Mouse (Mus musculus): ENCODE data around the gene Adam23.
A peak's percentile ranks its signal among the peaks of the same experiment; 100 is the strongest.

The Adam23 gene

DNA sequence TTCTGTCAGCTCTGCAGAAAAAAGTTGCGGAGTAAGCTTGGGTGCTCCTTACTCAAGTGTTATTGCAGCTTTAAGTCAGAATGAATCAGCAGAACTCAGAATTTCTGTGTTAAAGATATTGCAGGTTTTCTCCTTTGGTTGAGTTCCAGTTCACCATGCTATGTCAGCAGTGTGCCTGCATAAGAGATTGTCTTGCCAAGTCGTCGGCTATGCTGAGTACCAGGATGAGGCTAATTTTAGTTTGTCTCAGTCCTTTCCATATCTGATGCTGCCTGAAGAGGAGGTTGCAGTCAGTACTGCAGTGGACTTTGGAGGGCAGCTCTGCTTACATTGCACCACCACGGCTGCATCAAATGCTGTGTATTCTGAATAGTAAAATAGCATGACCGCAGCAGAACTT, 33.3 kb downstream of the Adam23 start:
- DNase-seq (ENCODE audit: low spot score) = no peak

DNA sequence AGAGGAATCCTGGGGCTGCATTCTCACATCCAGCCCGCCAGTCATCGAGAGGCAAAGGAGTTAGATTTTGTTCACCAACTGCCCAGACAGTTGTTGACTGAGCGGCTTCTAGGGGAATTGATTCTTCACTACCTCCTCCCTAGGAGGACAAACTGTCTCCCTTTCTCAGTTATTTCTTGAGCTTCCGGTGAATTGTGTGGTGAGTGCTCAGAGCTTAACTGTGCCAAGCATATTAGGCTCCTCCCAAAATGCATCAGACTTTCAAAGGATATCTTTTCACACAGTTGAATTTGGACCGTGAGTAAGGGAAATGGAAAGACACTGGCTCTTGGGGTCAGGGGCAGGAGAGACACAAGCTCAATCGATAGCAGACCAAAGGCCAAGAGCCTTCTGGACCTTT, 39.0 kb downstream of the Adam23 start:
- DNase-seq (ENCODE audit: low spot score) = no peak

DNA sequence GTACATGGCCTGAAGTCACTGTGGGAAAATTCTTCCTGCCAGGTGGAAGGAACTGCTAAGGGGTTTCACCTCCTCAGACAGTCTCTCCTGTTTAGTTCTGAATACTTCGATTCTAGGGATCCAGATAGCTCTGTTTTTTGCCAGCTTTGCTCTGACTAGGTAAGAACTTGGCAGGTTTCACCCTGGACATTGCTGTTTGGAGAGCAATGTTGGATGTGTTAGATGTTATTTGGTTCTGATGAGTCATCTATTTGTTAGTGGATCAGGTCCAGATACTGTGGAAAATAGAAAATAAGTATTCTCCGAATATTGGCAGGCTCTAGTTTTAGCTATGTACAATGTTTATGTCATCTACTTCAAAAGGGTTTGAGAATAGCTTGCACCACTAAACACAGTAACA, 41.0 kb downstream of the Adam23 start:
- DNase-seq (ENCODE audit: low spot score) = no peak

DNA sequence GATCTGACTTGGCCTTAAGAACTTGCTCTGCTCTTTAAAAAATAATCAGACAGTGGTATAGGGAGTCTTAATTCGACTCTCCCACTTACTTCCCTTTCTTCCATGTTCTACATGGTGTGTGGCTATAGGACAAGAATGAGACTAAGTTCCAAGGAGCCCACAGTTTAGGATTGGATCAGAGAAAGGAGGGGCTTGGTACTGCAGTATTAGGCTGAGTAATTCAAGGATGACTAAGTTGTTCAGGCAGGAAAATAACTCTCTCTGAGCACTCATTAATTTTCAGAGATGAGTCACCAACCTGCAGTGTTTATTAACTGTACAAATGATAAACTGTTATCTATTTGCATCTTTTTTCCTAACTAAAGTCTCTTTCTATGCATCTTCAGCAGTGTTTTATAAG, 45.3 kb downstream of the Adam23 start:
- DNase-seq (ENCODE audit: low spot score) = no peak

DNA sequence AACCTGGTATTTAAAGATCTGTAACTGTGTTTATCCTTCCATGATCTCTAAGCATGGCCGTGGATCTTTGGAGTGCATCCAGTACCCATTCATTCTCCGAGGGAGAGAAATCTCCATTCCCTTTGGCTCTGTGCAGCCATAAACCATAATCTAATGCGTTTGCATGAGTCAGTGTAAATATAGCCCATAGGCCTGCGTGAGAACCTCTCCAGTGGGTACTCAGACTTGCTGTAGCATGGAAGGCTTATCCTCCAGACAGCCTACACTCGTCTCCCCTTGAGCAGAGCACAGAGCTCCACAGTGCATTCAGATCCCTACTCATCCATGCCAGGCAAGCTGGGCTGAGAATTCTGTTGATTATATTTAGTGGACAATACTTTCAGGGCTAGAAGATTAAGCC, 47.6 kb downstream of the Adam23 start:
- DNase-seq (ENCODE audit: low spot score) = no peak

DNA sequence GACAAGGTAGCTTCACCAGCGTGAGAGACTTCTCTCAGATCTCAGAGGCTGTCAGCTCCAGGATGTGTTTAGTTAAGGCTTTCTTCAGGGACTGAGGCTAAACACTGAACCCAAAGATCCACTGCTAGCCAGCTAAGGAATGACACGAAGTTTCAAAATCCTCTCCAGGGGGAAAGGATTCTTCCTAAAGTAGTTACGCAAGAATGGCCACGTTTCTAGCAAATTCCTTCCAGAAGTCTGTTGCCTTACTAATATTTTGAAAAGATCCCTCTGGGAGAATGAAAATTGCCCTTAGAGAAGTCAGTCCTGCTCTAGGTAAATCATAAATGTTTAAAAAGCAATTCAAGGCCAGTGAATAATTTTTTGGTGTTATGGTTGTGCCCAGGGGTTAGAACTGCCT, 61.7 kb downstream of the Adam23 start:
- DNase-seq (ENCODE audit: low spot score) = no peak

DNA sequence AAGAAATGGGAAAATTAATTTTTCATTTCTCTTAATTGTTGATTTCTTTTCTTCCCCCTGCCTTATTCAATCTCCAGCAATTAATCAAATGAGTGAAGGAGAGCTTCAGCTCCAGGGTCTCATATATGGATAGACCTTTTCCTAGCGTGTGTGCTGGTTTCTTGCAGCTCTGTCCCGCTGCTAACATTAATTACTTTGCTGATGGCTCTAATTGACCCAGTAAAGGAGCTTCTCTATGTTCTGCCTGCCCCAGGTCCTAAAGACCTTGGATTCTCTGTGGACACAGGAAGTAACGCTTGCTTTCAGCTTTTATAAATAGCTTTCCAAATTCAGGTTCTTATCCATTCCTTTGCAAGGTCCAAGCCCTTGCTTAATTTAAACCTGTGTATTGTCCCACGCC, 63.1 kb downstream of the Adam23 start:
- DNase-seq (ENCODE audit: low spot score) = no peak

DNA sequence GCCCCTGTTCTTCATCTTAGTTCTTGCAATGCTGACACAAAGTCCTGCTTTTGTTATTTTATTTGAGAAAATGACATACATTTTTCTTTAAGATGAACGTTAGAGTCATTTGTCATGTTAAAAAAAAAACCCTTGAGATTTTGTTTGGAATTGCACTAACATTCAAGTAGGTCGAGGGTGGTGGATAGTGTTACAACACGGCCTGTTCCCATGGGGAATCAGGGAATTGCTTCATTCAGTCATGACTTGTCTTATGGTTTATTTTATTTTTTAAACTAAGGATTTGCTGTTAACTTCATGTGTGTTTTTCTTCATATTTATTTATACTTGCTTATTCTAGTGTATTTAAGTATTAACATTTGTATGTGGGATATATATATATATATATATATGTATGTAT, 65.7 kb downstream of the Adam23 start:
- DNase-seq (ENCODE audit: low spot score) = no peak

DNA sequence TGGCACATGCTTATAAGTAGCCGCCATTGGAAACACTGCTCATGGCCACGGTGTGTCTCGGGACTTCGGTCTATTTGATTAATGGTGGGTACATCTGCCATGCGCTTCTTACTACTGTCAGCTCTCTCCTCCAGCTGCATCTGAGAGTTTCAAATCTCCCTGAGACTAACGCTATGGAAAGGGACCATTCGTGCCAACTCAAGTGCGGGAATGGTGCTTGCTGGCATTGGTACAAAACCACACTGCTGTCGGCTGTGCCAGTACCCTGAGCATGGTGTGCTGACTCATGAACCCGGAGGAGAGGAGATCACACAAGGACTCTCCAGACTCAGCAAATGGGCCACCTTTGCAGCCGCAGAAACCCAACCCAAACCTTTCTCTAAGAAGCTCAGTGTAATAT, 72.1 kb downstream of the Adam23 start:
- DNase-seq (ENCODE audit: low spot score) = no peak

DNA sequence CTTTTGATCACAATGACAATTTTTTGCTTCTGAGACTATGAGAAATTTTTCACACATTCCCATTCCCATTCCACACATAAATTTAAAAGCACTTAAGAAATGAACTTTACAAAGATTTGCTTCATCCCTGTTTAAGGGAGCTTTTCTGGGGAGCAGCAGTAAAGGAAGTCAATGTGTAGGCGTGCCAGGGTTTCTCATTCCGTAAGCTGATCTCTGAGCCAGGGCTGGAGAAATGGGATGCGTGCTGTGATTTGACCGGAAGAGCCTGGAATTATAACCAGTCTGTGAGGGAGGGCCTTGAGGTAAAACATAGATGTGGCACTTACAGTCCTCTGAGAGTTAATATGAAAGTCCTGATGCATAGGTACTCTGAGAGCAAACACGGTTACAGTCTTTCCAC, 73.1 kb downstream of the Adam23 start:
- no peak for DNase-seq (ENCODE audit: low spot score)

DNA sequence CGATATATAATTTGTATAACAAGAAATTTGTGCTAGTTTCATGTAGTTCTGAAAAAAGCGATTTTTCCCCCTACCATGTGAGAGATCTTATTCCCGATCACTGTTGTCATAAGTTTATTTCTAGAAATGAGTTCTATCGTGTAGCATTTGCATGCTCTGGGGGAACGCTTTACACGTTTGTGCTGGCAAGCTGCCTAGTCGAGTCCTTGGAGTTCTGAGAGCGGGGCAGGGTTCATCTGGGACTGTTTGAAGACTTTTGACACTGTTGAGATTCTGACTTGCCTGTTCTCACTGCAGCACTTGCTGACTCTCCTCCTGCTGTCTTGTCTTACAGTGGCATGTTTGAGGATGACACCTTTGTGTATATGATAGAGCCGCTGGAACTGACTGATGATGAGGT, 84.2 kb downstream of the Adam23 start:
- DNase-seq (ENCODE audit: low spot score) = no peak

DNA sequence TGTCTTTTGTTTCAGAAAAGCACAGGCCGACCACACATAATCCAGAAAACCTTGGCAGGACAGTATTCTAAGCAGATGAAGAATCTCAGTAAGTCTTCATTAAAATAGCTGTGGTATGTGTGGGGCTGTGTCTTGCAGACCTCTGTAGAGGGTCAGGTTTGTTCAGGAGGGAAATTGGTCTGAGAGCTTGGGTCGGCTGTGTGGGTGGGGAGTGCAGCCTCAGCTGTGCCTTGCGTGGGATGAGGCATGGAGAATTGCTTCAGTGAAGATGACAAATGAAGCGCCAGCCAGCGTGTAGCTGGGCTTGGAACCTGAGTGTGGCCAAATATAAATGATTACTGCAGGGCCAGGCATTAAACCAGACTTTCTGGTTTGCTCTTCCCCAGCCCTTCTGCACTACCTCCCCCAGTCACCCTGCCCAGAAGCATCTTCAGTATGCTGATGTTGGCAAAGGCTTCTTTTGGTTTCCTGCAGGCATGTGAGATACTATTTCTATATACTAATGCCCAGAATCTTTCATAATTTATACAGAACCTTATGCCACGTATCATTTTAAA, 88.7 kb downstream of the Adam23 start:
- DNase-seq (ENCODE audit: low spot score) = peak; percentile 29

DNA sequence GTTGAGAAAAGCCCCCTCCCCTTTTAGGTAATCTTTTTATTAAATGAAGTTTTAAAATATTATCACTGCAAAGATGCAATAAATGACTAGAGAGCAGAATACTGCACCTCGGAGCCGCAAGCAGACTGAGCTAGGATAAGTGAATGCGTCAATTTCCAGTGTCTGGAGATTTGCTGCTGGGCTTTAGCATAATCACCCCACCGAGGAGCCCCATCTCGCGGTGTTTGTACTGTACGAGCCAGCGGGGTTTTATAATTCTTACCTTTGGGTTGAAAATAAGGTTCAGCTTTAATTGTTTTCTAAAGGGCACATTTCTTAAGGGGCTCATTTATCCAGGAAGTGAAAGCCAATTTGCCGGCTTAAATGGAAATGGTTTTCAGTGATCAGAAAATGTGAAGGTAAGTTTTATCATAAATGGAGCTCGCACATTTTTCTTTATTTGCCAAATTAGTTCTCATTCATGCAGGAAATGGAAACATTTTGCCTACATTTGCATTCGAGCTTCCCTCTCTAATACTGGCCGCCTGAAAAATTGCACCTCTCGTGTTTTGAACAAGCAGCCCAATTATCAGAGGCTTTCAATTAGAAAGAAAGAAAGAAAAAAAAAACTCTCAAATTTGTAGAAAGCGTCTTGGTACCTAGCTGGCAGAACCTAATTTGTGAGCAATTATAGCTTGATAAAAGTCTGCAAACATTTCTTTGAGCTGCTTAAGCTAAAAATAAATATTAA, 94.4 kb downstream of the Adam23 start:
- DNase-seq (ENCODE audit: low spot score) = no peak

DNA sequence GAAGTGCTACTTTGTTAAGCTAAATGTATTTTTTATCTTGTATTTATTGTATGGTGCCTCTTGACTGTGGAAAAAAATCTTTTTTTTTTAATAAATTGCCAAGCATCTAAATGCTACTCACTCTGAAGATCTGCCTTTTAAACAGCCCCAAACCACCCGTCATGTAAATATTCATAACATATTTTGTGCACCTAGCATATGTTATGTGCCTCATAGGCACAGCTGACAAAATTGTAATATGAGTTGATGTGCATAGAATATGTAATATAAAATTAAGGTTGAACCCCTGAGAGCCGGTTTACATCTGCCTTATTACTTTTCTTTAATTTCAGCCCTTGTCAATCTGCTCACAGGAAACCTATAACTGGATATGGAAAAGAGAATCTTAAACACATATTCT, 98.4 kb downstream of the Adam23 start:
- no peak for DNase-seq (ENCODE audit: low spot score)

DNA sequence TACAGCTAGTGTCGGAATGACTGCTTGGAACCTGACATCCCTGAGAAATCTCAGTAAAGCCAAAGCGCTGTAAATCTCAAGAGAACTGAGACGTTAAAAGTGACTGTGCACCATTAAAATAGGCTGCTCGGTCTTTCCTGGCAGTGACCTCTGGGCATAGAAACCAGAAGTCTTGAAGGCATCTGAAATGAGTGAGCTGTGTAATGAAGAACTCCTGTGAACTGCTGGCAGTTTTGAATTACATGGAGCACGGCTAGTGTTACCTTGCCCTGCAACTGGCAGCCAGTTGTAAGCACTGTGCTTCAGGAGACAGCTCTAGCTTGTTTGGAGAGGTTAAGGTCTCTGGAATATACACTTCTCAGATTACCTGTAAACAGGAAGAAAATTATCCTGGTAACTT, 107.3 kb downstream of the Adam23 start:
- no peak for DNase-seq (ENCODE audit: low spot score)

DNA sequence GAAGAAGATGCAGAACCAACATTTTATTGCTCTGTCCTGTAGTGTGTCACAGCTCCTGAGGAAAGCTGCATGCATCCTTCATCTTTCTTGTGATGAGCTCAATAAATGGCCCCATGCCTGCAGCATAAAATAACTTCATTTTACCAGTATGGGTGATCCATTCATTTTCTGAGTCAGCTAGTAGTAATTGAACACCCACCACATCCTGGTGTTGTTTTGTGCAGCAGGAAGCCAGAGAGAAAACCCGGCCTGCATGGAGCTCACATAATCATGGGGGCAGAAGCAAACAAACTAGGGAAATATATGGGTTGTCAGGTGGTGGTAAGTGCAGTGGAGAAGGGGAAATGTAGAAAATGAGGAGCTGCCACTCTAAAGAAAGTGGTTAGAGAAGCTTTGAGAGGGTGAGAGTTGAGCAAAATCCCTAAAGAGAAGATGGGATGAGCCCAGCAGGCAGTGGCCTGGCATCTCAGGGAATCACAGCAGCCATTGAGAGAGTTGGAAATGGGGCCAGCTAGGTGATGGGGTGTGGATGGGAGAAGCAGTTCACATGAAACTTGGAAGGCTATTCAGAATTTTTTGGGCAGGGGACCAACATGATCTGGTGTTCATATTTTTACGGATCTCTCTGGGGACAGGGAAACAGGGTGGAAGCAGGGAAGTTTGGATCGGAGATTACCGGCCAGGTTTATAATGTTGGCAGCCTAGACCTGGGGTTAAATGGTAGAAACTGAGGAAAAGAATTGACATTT, 116.3 kb downstream of the Adam23 start:
- DNase-seq (ENCODE audit: low spot score) = no peak

DNA sequence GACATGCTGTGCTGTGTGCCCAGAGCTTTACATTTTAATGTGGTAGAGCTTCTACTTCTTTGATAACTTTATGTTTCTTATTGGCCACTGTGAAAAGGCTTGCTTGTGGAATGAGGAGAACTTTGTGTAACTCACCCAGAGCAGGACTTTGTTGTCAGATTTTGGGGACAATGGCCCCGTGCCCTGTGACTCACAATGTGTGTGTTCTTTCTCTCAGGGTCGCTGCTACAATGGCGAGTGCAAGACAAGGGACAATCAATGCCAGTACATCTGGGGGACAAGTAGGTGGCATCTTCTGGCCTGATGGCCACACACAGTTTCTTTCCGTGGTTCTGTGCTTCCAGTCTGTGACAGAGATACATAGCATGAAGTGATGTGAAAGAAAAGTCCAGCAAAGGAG, 118.2 kb downstream of the Adam23 start:
- DNase-seq (ENCODE audit: low spot score) = no peak

DNA sequence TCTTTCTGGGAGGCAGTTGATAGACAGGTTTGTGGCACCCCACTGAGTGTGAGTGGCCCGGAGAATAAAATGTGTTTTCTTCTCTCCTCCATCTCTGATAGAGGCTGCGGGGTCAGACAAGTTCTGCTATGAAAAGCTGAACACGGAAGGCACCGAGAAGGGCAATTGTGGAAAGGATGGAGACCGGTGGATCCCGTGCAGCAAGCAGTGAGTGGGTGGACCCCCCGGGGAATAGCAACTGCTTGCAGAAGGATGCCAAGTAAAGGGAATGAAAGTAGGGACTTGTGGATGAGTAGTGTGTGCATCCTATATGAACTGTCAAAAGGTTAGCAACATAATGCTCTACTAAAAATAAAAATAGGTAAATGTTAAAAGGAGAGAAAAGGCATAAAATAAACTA, 120.8 kb downstream of the Adam23 start:
- DNase-seq (ENCODE audit: low spot score) = no peak

DNA sequence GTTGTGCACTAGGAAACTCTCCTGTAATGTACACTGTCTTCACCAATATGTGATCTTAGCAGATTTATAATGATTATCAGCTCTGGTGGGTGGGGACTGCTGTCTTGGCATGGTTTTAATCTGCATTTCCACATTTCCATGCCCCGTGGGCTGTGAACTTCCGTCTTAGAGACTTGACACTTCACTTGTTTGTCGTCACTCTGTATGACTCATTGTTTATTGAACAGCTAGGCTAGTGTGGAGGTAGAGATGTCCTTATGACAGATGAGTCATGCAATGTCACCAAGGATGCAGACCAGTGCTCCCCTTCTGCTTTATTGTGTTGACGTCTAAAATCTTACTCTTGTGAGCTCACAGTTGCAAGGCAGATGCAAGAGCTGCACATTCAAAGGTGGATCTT, 121.3 kb downstream of the Adam23 start:
- no peak for DNase-seq (ENCODE audit: low spot score)

DNA sequence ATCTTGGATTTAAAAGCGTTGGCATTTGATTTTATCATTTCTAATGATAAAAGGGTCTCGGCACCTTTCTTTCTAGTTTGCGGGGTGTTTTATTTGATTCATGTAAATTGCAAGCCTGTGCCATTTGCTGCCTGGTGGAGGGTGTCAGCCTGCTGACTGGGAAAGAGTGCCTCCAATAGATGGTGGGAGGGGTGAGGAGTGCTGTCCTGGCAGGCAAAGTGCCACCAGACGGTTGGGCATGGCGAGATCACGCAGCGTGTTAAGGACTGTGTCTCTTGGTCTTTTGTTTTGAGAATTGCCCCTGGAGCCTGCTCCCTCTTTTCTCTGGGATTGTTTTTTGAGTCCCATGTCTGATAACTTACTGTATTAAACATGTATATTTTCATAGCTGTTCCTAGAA, 126.5 kb downstream of the Adam23 start:
- DNase-seq (ENCODE audit: low spot score) = no peak

DNA sequence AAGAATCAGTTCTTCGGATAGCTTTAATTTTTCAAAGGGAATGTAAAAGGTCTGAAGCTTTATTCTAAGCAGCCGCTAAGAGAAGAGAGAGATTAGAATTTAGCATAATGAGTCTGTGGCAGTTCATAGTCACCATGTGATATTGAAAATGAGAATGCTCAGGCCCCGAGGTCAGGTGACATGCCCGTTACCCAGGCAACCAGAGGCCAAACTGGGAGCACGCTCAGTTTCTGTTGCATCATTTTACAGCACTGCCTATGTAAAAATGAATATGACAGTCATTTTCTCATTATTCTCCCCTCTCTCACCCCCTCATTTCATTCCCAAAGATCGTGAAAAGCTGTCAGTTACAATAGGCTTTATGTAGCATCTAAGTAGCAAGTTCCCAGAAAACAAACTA, 127.7 kb downstream of the Adam23 start:
- no peak for DNase-seq (ENCODE audit: low spot score)

DNA sequence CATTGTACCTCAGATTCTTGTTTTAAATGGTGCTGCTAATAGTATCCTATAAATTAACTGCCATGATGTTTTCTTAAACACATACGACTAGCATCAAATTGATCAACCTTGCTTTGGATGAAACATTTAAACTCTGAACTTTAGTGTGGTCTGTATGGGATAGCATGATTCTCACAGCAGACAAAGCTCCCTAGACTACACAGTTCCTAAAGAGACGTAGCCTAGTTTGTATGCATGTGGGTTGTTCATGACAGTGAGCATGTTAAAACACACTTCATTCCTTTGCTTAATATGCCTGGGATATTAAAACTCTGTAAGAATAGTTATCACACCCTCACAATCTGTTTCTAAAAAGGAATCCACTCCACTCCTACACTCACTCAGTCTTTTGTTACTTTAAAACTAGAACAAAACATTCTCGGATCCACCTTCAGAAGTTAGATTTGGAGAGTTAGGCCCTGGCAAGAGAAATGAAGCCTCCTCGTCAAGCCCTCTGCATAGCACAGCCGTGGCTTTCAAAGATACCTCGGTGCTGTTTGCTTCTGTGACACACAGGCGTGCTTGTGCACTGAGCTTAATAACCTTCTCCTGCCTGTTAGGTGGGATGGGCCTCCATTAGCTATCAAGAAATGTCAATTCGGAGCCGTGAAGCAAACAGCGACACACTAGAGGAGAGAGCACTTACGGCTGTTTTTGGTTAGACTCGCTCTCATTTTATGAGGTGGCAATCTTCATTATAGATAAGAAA, 128.3 kb downstream of the Adam23 start:
- no peak for DNase-seq (ENCODE audit: low spot score)

DNA sequence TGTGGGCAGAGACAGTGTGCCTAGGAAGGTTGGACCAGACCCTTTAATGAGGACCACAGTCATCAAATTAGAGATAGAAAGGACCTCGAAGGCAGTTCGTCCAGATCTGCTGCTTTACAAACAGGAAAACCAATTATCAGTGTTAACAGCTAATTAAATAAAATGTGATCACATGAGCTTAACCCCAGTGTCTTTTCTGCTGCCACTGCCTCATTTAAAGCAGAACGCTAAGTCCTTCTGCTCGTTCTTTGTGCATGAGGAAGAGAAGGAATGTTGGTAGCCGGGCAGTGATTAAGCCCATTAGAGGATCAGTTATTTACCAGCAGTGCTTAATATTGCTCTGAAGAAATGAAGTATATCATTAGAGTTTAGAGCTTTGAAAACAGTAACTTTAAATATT, 131.1 kb downstream of the Adam23 start:
- DNase-seq (ENCODE audit: low spot score) = no peak
